Mouse (Mus musculus): Measurements from ENCODE around the gene Speer4c. TPM values are rescaled to one million over a fixed set of nuclear protein-coding genes. Genes with fewer than 3 reads are reported as not detected.
"Not testable (repeated sequence)": the region's sequence is repeated elsewhere in the genome, so short reads cannot be mapped to it uniquely, and the experiment has no call there.

Speer4c gene
- not detected in 2 replicates for polyA plus RNA-seq (2012; rRNA removed)

DNA sequence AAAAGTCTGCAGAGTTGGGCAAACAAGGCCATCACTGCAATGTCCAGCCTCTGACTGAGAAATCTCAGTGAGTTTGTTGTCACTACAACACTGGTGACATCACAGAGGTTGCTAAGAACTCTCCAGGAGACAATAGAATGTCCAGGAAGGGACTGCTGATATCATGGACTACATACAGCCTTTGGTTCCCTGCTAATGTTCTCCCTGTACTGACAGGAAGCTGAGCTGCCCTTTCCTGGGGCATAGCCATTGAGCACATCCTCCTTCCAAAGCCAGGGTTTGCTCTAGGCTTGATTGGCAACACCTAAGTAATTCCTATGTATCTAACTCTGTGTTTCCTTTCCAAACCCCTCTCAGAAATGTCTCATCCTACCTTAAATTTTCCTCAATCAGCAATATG is at the start of gene Speer4c:
Speer4c (minus strand) TSS at position 101 of the 400 bp plus-strand sequence.
- H3K27me3 ChIP-seq (ENCODE audit: control insufficient read depth, insufficient read depth, low read length); H3K27ac ChIP-seq (ENCODE audit: insufficient read depth, low read length); H3K4me1 ChIP-seq (ENCODE audit: control insufficient read depth, insufficient read depth, insufficient read length); DNase-seq (ENCODE audit: low read depth in 1 of 2, low spot score in 2 of 2); H3K4me3 ChIP-seq (ENCODE audit: extremely low read depth, insufficient read depth, insufficient read length); H3K36me3 ChIP-seq (ENCODE audit: control insufficient read depth, insufficient read depth, low read length): not testable (repeated sequence)

DNA sequence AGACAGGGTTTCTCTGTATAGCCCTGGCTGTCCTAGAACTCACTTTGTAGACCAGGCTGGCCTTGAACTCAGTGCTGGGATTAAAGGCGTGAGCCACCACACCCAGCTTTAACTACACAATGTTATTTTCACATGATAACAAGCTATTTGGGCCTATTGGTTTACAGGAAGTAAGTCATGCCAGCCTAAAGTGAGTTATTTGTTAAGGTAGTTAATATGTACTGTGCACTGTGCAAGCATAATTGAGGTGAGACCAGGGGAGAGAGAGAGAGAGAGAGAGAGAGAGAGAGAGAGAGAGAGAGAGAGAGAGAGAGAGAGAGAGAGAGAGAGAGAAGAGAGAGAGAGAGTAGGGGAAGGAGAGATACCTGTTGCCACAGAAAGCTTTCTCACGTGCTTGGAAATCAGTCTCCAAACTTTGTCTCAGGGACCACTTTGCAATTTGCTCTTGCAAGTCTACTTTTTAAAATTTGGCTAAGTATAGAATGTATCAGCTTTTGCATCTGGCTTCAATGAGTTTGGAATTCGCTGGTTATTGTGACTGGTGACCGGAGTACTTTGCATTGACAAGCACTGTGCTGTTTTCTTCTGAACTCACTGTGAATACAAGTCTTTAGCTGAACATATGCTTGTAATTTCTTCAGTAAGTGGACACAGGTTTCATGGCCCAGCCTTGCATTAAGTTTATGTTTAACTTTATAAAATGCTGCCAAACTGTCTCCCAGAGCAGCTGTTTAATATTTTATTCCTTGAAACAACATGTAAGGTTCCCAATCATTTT is 33.6 kb upstream of the Speer4c start:
- 84% methylated on average over 4 of the region's 4 CpGs for WGBS
- Histone ChIP-seq H3K27ac (ENCODE audit: insufficient read depth, low read length) (no peak overlapping the region), H3K4me1 (ENCODE audit: control insufficient read depth, insufficient read depth, insufficient read length) (no peaks in the 10 kb centered on the region), H3K36me3 (ENCODE audit: control insufficient read depth, insufficient read depth, low read length) (no peaks in the 10 kb centered on the region), H3K4me3 (ENCODE audit: extremely low read depth, insufficient read depth, insufficient read length) (no peak overlapping the region), H3K27me3 (ENCODE audit: control insufficient read depth, insufficient read depth, low read length) (no peaks in the 10 kb centered on the region)
- no peak for DNase-seq (ENCODE audit: low read depth in 1 of 2, low spot score in 2 of 2)
- TF ChIP-seq CTCF (IDR thresholded peaks at IDR 0.05; ENCODE audit: extremely low read depth, insufficient read depth, insufficient read length, insufficient replicate concordance), result no peak
- no peak for TF ChIP-seq POLR2A (IDR thresholded peaks at IDR 0.05; ENCODE audit: low read depth, low read length)

DNA sequence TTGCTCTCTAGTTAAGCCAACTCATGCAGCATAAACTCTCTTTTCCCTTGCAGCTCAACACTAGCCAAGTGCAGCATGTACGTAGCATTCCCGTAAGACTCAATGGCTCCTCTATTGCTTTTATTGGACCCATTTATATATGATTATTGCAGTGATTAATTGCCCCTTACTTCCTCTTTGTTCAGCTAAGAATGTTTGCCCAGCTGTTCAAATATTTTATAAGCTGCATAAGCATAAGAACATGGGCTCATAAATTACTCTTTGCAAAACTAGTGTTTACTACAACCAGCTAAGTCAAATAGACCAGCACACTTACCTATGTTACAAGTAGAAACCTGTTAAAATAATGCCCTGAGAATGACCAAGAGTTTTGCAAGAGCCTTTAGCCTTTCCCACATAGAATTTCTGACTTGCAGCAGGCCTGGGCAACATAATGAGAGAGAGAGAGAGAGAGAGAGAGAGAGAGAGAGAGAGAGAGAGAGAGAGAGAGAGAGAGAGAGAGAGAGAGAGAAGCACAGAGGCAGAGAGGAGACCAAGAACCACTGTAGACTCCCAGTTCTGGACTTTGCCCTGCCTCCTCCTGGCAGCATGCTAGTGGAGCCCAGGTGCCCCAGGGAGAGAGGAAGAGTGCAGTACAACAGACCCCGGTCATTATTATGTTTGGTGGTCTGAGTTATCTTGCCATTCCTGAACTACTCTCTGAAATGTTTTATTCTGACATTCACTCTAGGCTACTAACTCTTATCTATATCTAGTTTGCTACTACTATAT is 20.2 kb upstream of the Speer4c start:
- DNase-seq (ENCODE audit: low read depth in 1 of 2, low spot score in 2 of 2), result no peak
- WGBS, result 83% methylated on average over 3 of the region's 3 CpGs
- Histone ChIP-seq H3K27ac (ENCODE audit: insufficient read depth, low read length) (no peak overlapping the region), H3K4me1 (ENCODE audit: control insufficient read depth, insufficient read depth, insufficient read length) (no peaks in the 10 kb centered on the region), H3K27me3 (ENCODE audit: control insufficient read depth, insufficient read depth, low read length) (no peaks in the 10 kb centered on the region), H3K4me3 (ENCODE audit: extremely low read depth, insufficient read depth, insufficient read length) (no peak overlapping the region), H3K36me3 (ENCODE audit: control insufficient read depth, insufficient read depth, low read length) (no peaks in the 10 kb centered on the region)
- TF ChIP-seq POLR2A (IDR thresholded peaks at IDR 0.05; ENCODE audit: low read depth, low read length), result no peak
- no peak for TF ChIP-seq CTCF (IDR thresholded peaks at IDR 0.05; ENCODE audit: extremely low read depth, insufficient read depth, insufficient read length, insufficient replicate concordance)

DNA sequence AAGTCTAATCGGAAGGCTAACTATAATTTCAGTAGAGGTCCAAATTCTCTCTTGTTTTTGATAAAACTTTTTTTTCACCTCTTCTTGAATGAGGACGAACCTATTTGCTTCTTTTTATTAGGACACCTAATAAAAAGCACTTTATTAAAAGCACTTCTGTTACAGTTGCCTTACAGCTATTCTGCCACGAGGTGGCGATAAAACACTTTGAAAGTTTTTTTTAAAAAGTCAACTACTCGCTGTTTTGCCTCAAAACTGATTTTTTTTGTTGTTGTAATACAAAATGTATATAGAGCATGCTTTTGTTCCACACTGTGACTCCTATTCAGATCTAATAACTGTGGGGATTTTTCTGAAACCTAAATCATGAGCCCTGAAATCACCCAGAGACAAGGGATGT is 11.2 kb downstream of the Speer4c start:
- 28% methylated on average over 5 of the region's 5 CpGs for WGBS
- not testable (repeated sequence) for H3K27ac ChIP-seq (ENCODE audit: insufficient read depth, low read length); H3K27me3 ChIP-seq (ENCODE audit: control insufficient read depth, insufficient read depth, low read length); H3K4me3 ChIP-seq (ENCODE audit: extremely low read depth, insufficient read depth, insufficient read length); DNase-seq (ENCODE audit: low read depth in 1 of 2, low spot score in 2 of 2); H3K4me1 ChIP-seq (ENCODE audit: control insufficient read depth, insufficient read depth, insufficient read length); H3K36me3 ChIP-seq (ENCODE audit: control insufficient read depth, insufficient read depth, low read length)

DNA sequence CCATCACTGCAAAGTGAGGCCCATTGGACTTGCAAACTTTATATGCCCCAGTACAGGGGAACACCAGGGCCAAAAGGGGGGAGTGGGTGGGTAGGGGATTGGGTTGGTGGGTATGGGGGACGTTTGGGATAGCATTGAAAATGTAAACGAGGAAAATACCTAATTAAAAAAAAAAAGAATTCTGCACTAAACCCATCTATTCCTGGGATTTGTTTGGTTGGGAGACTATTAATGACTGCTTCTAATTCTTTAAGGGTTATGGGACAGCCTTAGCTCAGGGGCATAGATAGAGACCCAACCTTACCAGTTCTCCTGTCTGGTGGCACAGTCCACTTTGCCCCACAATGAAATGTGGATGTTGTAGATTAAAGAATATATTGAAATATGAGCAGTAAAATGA is 16.4 kb downstream of the Speer4c start:
- not testable (repeated sequence) for H3K27me3 ChIP-seq (ENCODE audit: control insufficient read depth, insufficient read depth, low read length); H3K4me3 ChIP-seq (ENCODE audit: extremely low read depth, insufficient read depth, insufficient read length); DNase-seq (ENCODE audit: low read depth in 1 of 2, low spot score in 2 of 2); H3K27ac ChIP-seq (ENCODE audit: insufficient read depth, low read length); H3K4me1 ChIP-seq (ENCODE audit: control insufficient read depth, insufficient read depth, insufficient read length); H3K36me3 ChIP-seq (ENCODE audit: control insufficient read depth, insufficient read depth, low read length)
- WGBS, result 34% methylated on average over 2 of the region's 2 CpGs

DNA sequence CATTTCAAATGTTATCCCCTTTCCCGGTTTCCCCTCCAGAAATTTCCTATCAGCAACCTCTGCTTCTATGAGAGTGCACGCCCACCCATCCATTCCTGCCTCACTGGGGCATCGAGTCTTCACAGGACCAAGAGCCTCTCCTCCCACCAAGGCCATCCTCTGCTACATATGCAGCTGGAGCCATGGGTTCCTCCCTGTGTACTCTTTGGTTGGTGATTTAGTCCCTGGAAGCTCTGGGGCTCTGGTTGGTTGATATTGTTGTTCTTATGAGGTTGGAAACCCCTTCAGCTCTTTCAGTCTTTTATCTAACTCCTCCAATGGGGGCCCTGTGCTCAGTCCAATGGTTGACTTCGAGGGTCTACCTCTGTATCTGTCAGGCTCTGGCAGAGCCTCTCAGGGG is 22.2 kb downstream of the Speer4c start:
- not testable (repeated sequence) for DNase-seq (ENCODE audit: low read depth in 1 of 2, low spot score in 2 of 2); H3K36me3 ChIP-seq (ENCODE audit: control insufficient read depth, insufficient read depth, low read length); H3K4me3 ChIP-seq (ENCODE audit: extremely low read depth, insufficient read depth, insufficient read length); H3K4me1 ChIP-seq (ENCODE audit: control insufficient read depth, insufficient read depth, insufficient read length); H3K27ac ChIP-seq (ENCODE audit: insufficient read depth, low read length); H3K27me3 ChIP-seq (ENCODE audit: control insufficient read depth, insufficient read depth, low read length)
- 72% methylated on average over 4 of the region's 4 CpGs for WGBS

DNA sequence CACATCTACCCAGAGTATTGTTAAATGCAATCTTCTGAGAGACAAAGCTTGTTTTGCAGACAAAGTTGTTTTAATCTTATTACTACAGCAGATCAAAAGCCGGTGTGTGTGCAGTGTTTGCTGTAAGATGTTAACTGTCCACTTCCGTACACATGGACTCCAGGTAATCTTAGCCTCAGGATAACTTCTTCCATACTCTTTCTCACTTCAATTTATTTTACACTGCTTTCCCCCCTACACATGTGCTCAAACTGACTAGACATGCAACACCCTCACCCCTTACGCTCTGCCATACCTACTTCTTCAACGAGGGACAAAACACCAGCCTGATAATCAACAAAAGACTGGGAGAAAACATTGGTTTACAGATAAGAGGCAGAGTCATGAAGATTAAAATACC is 23.2 kb downstream of the Speer4c start:
- 82% methylated on average over 4 of the region's 4 CpGs for WGBS
- not testable (repeated sequence) for H3K4me3 ChIP-seq (ENCODE audit: extremely low read depth, insufficient read depth, insufficient read length); DNase-seq (ENCODE audit: low read depth in 1 of 2, low spot score in 2 of 2); H3K36me3 ChIP-seq (ENCODE audit: control insufficient read depth, insufficient read depth, low read length); H3K27me3 ChIP-seq (ENCODE audit: control insufficient read depth, insufficient read depth, low read length); H3K4me1 ChIP-seq (ENCODE audit: control insufficient read depth, insufficient read depth, insufficient read length); H3K27ac ChIP-seq (ENCODE audit: insufficient read depth, low read length)

DNA sequence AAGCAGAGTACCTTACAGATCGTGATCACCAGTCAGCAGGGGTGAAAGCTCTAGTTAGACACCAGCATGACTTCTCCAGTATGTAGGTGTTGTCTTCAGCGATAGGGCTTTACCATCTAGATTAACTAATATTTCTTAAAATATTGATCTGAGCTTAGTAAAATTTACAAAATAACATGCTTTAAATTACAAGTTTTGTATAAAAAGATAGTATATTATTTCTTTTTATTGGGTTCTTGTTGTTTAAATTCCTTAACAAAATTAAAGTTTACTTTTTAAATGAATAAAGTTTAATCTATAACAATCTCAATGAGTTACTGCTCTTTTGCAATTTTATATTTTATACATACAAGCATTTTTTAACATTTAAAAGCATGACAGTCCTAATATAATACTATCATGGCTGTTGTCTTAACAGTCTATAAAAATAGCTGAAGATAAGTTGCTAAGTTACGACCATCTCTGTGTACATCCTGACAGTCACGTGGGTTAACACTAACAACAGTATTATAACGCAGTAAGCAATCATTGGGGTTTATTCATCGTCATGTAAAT is 24.3 kb downstream of the Speer4c start:
- 71% methylated on average over 6 of the region's 6 CpGs for WGBS
- H3K27ac ChIP-seq (ENCODE audit: insufficient read depth, low read length), result not testable (repeated sequence)

DNA sequence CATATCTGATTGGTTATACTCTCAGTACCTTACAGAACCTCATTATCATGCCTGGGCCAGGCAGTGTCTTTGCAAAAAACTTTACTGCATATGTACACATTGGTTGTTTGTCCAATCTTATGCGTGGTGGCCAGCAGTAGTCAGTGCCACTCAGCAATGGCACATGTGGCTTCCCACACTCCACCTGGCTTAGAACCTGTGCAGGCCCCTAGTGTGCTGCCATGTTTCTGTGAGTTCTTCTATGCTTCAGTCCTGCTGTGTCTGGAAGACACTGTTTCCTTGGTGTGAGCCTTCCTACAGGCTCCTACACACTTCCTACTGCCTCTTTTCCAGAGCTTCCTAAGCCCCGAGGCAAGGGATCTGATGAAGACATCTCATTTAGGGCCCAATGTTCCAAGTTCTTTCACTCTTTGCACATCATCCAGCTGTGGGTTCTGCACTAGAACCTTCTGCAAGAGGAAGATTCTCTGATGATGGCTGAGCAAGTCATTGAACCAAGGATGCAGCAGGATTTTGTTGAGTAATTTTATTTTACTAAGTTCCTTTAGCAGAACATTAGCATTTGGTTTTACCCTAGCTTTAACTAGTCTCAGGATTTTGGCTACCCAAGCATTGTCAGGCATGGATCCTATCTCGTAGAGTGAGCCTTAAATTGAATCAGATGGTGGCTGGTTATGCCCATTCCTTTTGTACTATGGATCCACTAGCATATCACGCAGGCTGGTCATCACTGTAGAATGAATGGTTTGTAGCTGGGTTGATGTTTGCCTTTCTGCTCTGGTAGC is 25.0 kb downstream of the Speer4c start:
- H3K36me3 ChIP-seq (ENCODE audit: control insufficient read depth, insufficient read depth, low read length); H3K27me3 ChIP-seq (ENCODE audit: control insufficient read depth, insufficient read depth, low read length); H3K27ac ChIP-seq (ENCODE audit: insufficient read depth, low read length); H3K4me1 ChIP-seq (ENCODE audit: control insufficient read depth, insufficient read depth, insufficient read length); DNase-seq (ENCODE audit: low read depth in 1 of 2, low spot score in 2 of 2); H3K4me3 ChIP-seq (ENCODE audit: extremely low read depth, insufficient read depth, insufficient read length): not testable (repeated sequence)
- WGBS, result 69% methylated on average over 4 of the region's 4 CpGs

More for the DNA sequence above, 24.3 kb downstream of the Speer4c start:
- not testable (repeated sequence) for DNase-seq (ENCODE audit: low read depth in 1 of 2, low spot score in 2 of 2); H3K4me3 ChIP-seq (ENCODE audit: extremely low read depth, insufficient read depth, insufficient read length); H3K27me3 ChIP-seq (ENCODE audit: control insufficient read depth, insufficient read depth, low read length); H3K4me1 ChIP-seq (ENCODE audit: control insufficient read depth, insufficient read depth, insufficient read length); H3K36me3 ChIP-seq (ENCODE audit: control insufficient read depth, insufficient read depth, low read length)
